Mouse (Mus musculus): ENCODE data around the gene Yju2. TPM values are rescaled to one million over a fixed set of nuclear protein-coding genes. Genes with fewer than 3 reads are reported as not detected.

Gene Yju2
- polyA plus RNA-seq, 1 experiment from 2014 or later: 10.2 TPM

- H3K9ac ChIP-seq (ENCODE audit: low read depth, low read length): no peak overlapping the region; the same call in 1 of the 2 replicates
- H3K9me3 ChIP-seq (ENCODE audit: control insufficient read depth): no peaks in the 10 kb centered on the region
- TF ChIP-seq CTCF (IDR thresholded peaks at IDR 0.05; ENCODE audit: low read depth): no peak
- H3K4me3 ChIP-seq (ENCODE audit: low read depth, low read length): peak overlapping the region; percentile 54
- no peak for ATAC-seq
- 28% methylated on average over 2 of the region's 2 CpGs for WGBS
- 0 out of 2 replicates have a peak, but pooled peaks cover 10% of the 10 kb centered on the region for H3K27me3 ChIP-seq (replicated peaks; ENCODE audit: control insufficient read depth, insufficient read depth, low read length)
- H3K27ac ChIP-seq (ENCODE audit: low read depth, low read length): no peak overlapping the region; the same call in 1 of the 2 replicates
- 0 out of 2 replicates have a peak, but pooled peaks cover 2% of the 10 kb centered on the region for H3K4me1 ChIP-seq (replicated peaks; ENCODE audit: control insufficient read depth, insufficient read depth, low read length)
- peak overlapping the region; percentile 57 for H3K4me2 ChIP-seq (replicated peaks; ENCODE audit: low read depth)
- peaks cover 18% of the 10 kb centered on the region for H3K36me3 ChIP-seq (ENCODE audit: control insufficient read depth, insufficient read depth)
These were observed 364 bp upstream of the Yju2 start for GRCm38 (mm10) chr17:55958584-55958886.

GRCm38 (mm10) chr17:55959946-55960740 is 1.2 kb downstream of the Yju2 start:
- Histone ChIP-seq H3K4me2 (replicated peaks; ENCODE audit: low read depth) (peak overlapping the region; percentile 57), H3K9me3 (ENCODE audit: control insufficient read depth) (no peaks in the 10 kb centered on the region), H3K4me3 (ENCODE audit: low read depth, low read length) (peak overlapping the region; percentile 54; the same call in 1 of the 2 replicates), H3K4me1 (replicated peaks; ENCODE audit: control insufficient read depth, insufficient read depth, low read length) (0 out of 2 replicates have a peak, but pooled peaks cover 2% of the 10 kb centered on the region), H3K36me3 (ENCODE audit: control insufficient read depth, insufficient read depth) (peaks cover 30% of the 10 kb centered on the region), H3K27me3 (replicated peaks; ENCODE audit: control insufficient read depth, insufficient read depth, low read length) (0 out of 2 replicates have a peak, but pooled peaks cover 1% of the 10 kb centered on the region), H3K9ac (ENCODE audit: low read depth, low read length) (no peak overlapping the region), H3K27ac (ENCODE audit: low read depth, low read length) (no peak overlapping the region)
- 70% methylated on average over 10 of the region's 10 CpGs for WGBS
- TF ChIP-seq CTCF (IDR thresholded peaks at IDR 0.05; ENCODE audit: low read depth): no peak
- ATAC-seq: no peak

- H3K36me3 ChIP-seq (ENCODE audit: control insufficient read depth, insufficient read depth): peaks cover 33% of the 10 kb centered on the region
- 0 out of 2 replicates have a peak, but pooled peaks cover 2% of the 10 kb centered on the region for H3K4me1 ChIP-seq (replicated peaks; ENCODE audit: control insufficient read depth, insufficient read depth, low read length)
- no peak overlapping the region for H3K4me3 ChIP-seq (ENCODE audit: low read depth, low read length)
- H3K27me3 ChIP-seq (replicated peaks; ENCODE audit: control insufficient read depth, insufficient read depth, low read length): no peaks in the 10 kb centered on the region
- no peak for TF ChIP-seq CTCF (IDR thresholded peaks at IDR 0.05; ENCODE audit: low read depth)
- H3K27ac ChIP-seq (ENCODE audit: low read depth, low read length): no peak overlapping the region
- H3K9me3 ChIP-seq (ENCODE audit: control insufficient read depth): no peaks in the 10 kb centered on the region
- ATAC-seq: no peak
- H3K9ac ChIP-seq (ENCODE audit: low read depth, low read length): no peak overlapping the region
- H3K4me2 ChIP-seq (replicated peaks; ENCODE audit: low read depth): no peak overlapping the region
These were observed 1.9 kb downstream of the Yju2 start for GRCm38 (mm10) chr17:55960791-55961190.

- no peak overlapping the region for H3K4me3 ChIP-seq (ENCODE audit: low read depth, low read length)
- H3K4me1 ChIP-seq (replicated peaks; ENCODE audit: control insufficient read depth, insufficient read depth, low read length): 0 out of 2 replicates have a peak, but pooled peaks cover 2% of the 10 kb centered on the region
- H3K4me2 ChIP-seq (replicated peaks; ENCODE audit: low read depth): no peak overlapping the region
- no peak for ATAC-seq
- H3K27ac ChIP-seq (ENCODE audit: low read depth, low read length): no peak overlapping the region
- H3K9ac ChIP-seq (ENCODE audit: low read depth, low read length): no peak overlapping the region
- 95% methylated on average over 7 of the region's 7 CpGs for WGBS
- no peaks in the 10 kb centered on the region for H3K27me3 ChIP-seq (replicated peaks; ENCODE audit: control insufficient read depth, insufficient read depth, low read length)
- TF ChIP-seq CTCF (IDR thresholded peaks at IDR 0.05; ENCODE audit: low read depth): no peak
- H3K36me3 ChIP-seq (ENCODE audit: control insufficient read depth, insufficient read depth): peaks cover 38% of the 10 kb centered on the region
- H3K9me3 ChIP-seq (ENCODE audit: control insufficient read depth): no peaks in the 10 kb centered on the region
These were observed 2.7 kb downstream of the Yju2 start for GRCm38 (mm10) chr17:55961631-55962030.

- H3K4me1 ChIP-seq (replicated peaks; ENCODE audit: control insufficient read depth, insufficient read depth, low read length): 0 out of 2 replicates have a peak, but pooled peaks cover 2% of the 10 kb centered on the region
- H3K27me3 ChIP-seq (replicated peaks; ENCODE audit: control insufficient read depth, insufficient read depth, low read length): no peaks in the 10 kb centered on the region
- no peak for ATAC-seq
- no peak overlapping the region for H3K4me2 ChIP-seq (replicated peaks; ENCODE audit: low read depth)
- no peak overlapping the region for H3K9ac ChIP-seq (ENCODE audit: low read depth, low read length)
- no peak overlapping the region for H3K27ac ChIP-seq (ENCODE audit: low read depth, low read length)
- H3K4me3 ChIP-seq (ENCODE audit: low read depth, low read length): no peak overlapping the region
- no peak for TF ChIP-seq CTCF (IDR thresholded peaks at IDR 0.05; ENCODE audit: low read depth)
- no peaks in the 10 kb centered on the region for H3K9me3 ChIP-seq (ENCODE audit: control insufficient read depth)
- H3K36me3 ChIP-seq (ENCODE audit: control insufficient read depth, insufficient read depth): peaks cover 50% of the 10 kb centered on the region
- WGBS: 53% methylated on average over 14 of the region's 14 CpGs
These were observed 4.3 kb downstream of the Yju2 start for GRCm38 (mm10) chr17:55963171-55963570.

DNA sequence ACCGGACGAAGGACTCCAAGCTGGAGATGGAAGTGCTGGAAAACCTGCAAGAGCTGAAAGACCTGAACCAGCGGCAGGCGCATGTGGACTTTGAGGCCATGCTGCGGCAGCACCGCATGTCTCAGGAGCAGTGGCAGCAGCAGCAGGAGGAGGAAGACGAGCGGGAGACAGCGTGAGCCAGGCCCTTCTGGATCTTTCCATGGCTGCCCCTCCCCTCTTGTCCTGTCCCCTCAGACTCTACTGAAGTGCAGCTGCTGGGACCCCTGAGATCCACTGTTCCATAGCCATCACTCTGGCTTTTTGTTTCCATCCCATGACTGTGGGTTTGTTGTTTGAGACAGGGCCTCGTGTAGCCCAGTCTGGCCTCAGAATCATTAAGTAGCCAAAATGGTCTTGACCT is 5.6 kb downstream of the Yju2 start:
- TF ChIP-seq CTCF (IDR thresholded peaks at IDR 0.05; ENCODE audit: low read depth): no peak
- Histone ChIP-seq H3K27ac (ENCODE audit: low read depth, low read length) (no peak overlapping the region), H3K4me2 (replicated peaks; ENCODE audit: low read depth) (no peak overlapping the region), H3K4me3 (ENCODE audit: low read depth, low read length) (no peak overlapping the region), H3K9ac (ENCODE audit: low read depth, low read length) (no peak overlapping the region), H3K9me3 (ENCODE audit: control insufficient read depth) (no peaks in the 10 kb centered on the region), H3K36me3 (ENCODE audit: control insufficient read depth, insufficient read depth) (peaks cover 50% of the 10 kb centered on the region), H3K27me3 (replicated peaks; ENCODE audit: control insufficient read depth, insufficient read depth, low read length) (peaks cover under 1% of the 10 kb centered on the region; the same call in 1 of the 2 replicates), H3K4me1 (replicated peaks; ENCODE audit: control insufficient read depth, insufficient read depth, low read length) (no peaks in the 10 kb centered on the region)
- no peak for ATAC-seq
- WGBS: 94% methylated on average over 10 of the region's 10 CpGs

All from intestine, postnatal 0 days (tissue).